7 mouse cellular contexts compared by ENCODE assay signal in genomic region chr7:81341563-81341962, GRCm38 (mm10).
DNase-seq lines count a peak whose midpoint lies in the region.

No protein-coding gene starts in this region.

- peak; percentile 55 for DNase-seq in kidney, adult 9 months
- DNase-seq in kidney, adult 11 months: no peak
- DNase-seq in ES-CJ7 (ENCODE audit: low read depth, low spot score) (peak; percentile 81), ZHBTc4 (ENCODE audit: low read depth, low spot score) (peak; percentile 78)
- peak; percentile 19 for DNase-seq in lung, postnatal 14 days
- no peak for DNase-seq in urinary bladder, postnatal 14 days (ENCODE audit: low spot score)
- no peak for DNase-seq in urinary bladder, adult 18-20 months (ENCODE audit: low spot score in 2 of 2)

Comparison
In these comparisons a context has a peak if more than half of its experiments do, and no peak if none do; other contexts are left out.
1. DNase-seq: peak in kidney, adult 9 months (single experiment), ES-CJ7 (single experiment), ZHBTc4 (single experiment) and lung, postnatal 14 days (single experiment); none in kidney, adult 11 months (single experiment), urinary bladder, postnatal 14 days (single experiment) and urinary bladder, adult 18-20 months (0 of 2).